Mouse (Mus musculus): ENCODE data around the gene Col2a1. TPM values are rescaled to one million over a fixed set of nuclear protein-coding genes. Genes with fewer than 3 reads are reported as not detected.

Col2a1 gene
- polyA plus RNA-seq, 1 experiment from 2014 or later: 885 TPM

DNA sequence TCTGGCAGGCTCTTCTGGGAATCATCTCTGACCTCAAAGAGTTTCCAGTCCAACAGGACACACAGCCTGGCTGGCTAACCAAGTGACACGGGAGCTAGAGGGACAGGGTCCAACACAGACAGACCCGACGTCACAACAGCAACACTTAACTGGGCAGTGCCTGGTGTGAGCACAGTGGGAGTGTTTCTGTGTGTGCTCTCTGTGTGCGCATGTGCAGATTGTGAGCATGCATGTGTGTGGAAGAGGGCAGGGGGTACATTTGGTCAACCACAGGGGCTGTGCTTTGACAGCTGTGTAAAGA, 51.7 kb downstream of the Col2a1 start:
- H3K9ac ChIP-seq: no peak overlapping the region
- H3K4me3 ChIP-seq: no peak overlapping the region
- 63% methylated on average over 4 of the region's 4 CpGs for WGBS
- peaks cover 32% of the 10 kb centered on the region for H3K4me1 ChIP-seq
- H3K27me3 ChIP-seq: peaks cover 2% of the 10 kb centered on the region; the same call in 1 of the 2 replicates
- H3K9me3 ChIP-seq: no peaks in the 10 kb centered on the region
- H3K4me2 ChIP-seq: no peak overlapping the region
- ATAC-seq (ENCODE audit: insufficient number of reproducible peaks, low FRiP score, low TSS enrichment, low read depth): no peak
- H3K36me3 ChIP-seq: no peaks in the 10 kb centered on the region
- no peak overlapping the region for H3K27ac ChIP-seq

DNA sequence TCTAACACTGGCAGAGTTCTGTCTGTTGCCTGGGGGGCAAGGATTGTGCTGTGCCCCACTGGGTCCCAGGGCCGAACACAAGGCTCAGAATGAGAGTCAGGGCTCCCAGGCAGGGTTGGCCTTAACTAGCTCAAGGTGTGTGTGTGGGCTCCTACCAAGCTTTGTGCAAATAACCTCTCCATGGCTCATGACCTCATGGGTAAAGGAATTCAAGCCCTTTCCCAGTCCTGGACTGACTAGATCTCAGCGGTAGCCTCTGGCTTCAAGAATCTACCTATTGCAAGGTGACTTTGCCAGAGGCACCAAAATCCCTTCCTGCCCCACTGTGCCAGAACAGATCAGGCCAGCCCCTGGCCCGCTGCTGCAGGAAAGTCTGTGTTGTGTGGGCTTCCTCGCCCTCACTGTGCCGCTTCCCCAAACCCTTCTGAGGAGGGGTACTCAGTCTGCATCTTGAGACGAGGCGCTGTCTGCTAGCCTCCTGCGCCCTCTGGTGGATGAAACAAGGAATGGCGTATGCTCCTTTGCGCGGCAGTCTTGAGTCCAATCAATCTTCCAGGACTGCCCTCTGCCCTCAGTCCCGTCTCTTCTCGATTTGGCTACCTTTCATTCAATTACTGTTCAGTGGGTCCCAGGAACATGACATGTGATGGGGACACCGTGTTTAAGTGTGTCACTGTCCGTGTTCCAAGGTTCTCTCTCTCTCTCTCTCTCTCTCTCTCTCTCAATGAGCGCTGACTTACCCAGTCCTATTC, 52.2 kb downstream of the Col2a1 start:
- Histone ChIP-seq H3K9ac (no peak overlapping the region), H3K27ac (no peak overlapping the region), H3K4me1 (peaks cover 32% of the 10 kb centered on the region), H3K27me3 (peaks cover 2% of the 10 kb centered on the region; the same call in 1 of the 2 replicates), H3K36me3 (no peaks in the 10 kb centered on the region), H3K4me3 (no peak overlapping the region), H3K4me2 (no peak overlapping the region), H3K9me3 (no peaks in the 10 kb centered on the region)
- ATAC-seq (ENCODE audit: insufficient number of reproducible peaks, low FRiP score, low TSS enrichment, low read depth): no peak; the same call in 1 of the 2 replicates
- WGBS: 14% methylated on average over 16 of the region's 16 CpGs

DNA sequence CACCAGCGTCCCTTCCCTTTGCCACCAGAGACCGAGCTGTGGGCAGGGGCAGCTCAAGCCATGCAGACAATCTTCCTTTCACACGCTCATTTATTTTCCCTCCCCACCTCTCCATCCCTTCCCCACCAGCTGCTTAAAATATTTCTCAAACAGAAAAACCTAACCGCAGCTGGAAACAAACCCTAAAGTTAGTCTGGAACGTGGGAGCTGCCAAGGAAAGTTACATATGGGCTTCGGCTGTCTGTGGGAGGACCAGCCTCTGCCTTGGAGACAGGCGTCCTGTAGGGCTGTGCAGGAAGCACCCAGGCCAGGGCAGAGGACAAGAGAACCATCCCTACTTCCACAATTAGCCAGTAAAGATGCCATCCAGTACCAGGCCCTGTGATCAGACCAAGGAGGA, 54.3 kb downstream of the Col2a1 start:
- Histone ChIP-seq H3K4me1 (peaks cover 22% of the 10 kb centered on the region), H3K4me3 (no peak overlapping the region), H3K27me3 (peaks cover 5% of the 10 kb centered on the region), H3K27ac (no peak overlapping the region), H3K4me2 (no peak overlapping the region), H3K36me3 (no peaks in the 10 kb centered on the region), H3K9ac (no peak overlapping the region), H3K9me3 (no peaks in the 10 kb centered on the region)
- ATAC-seq (ENCODE audit: insufficient number of reproducible peaks, low FRiP score, low TSS enrichment, low read depth): no peak
- WGBS: 46% methylated on average over 7 of the region's 7 CpGs

DNA sequence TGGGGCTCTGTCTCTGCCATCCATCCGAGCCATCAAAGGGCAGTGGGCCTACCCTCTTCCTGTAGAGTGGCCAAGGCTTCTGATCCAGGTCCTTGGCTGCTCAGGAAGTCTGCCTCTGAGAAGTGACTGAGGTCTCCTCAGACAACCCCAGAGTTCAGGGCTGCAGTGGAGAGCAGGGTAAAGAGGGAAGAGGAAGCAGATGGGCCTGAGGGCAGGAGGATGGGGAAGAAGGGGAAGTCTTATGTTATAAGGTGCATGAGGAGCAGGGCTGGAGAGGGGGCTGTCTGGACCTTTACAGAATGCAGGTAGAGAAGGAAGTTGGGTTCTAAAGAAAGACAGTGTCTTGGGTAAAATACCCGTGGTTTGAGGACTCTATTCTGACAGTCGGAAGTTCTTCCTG, 54.8 kb downstream of the Col2a1 start:
- H3K27me3 ChIP-seq: peaks cover 5% of the 10 kb centered on the region
- H3K9ac ChIP-seq: no peak overlapping the region
- H3K36me3 ChIP-seq: no peaks in the 10 kb centered on the region
- H3K4me3 ChIP-seq: no peak overlapping the region
- WGBS: 63% methylated on average over 3 of the region's 3 CpGs
- peaks cover 22% of the 10 kb centered on the region for H3K4me1 ChIP-seq
- ATAC-seq (ENCODE audit: insufficient number of reproducible peaks, low FRiP score, low TSS enrichment, low read depth): no peak
- no peaks in the 10 kb centered on the region for H3K9me3 ChIP-seq
- H3K4me2 ChIP-seq: no peak overlapping the region
- H3K27ac ChIP-seq: no peak overlapping the region

DNA sequence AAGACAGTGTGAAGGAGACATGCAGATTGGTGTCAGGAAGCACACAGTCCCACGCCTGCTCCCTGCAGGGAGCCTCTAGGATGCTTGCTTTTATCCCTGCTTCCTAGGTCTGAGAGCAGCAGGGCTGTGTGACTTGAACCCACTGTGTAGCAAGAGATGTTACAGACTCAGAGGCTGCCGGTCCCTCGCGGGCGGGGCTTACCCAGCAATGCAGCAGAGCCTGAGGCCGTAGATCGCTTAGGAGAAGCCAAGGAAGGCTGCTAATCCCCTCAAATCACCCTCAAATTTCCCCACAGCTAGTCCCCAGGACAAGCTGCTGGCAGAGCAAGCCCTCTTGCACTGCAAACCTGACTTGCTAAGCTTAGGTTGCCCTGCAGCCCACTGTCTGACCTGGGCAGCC, 55.8 kb downstream of the Col2a1 start:
- Histone ChIP-seq H3K9me3 (no peaks in the 10 kb centered on the region), H3K36me3 (no peaks in the 10 kb centered on the region), H3K4me2 (no peak overlapping the region), H3K27me3 (peaks cover 5% of the 10 kb centered on the region), H3K4me3 (no peak overlapping the region), H3K4me1 (peaks cover 22% of the 10 kb centered on the region), H3K27ac (no peak overlapping the region), H3K9ac (no peak overlapping the region)
- no peak for ATAC-seq (ENCODE audit: insufficient number of reproducible peaks, low FRiP score, low TSS enrichment, low read depth)
- WGBS: 36% methylated on average over 7 of the region's 7 CpGs

DNA sequence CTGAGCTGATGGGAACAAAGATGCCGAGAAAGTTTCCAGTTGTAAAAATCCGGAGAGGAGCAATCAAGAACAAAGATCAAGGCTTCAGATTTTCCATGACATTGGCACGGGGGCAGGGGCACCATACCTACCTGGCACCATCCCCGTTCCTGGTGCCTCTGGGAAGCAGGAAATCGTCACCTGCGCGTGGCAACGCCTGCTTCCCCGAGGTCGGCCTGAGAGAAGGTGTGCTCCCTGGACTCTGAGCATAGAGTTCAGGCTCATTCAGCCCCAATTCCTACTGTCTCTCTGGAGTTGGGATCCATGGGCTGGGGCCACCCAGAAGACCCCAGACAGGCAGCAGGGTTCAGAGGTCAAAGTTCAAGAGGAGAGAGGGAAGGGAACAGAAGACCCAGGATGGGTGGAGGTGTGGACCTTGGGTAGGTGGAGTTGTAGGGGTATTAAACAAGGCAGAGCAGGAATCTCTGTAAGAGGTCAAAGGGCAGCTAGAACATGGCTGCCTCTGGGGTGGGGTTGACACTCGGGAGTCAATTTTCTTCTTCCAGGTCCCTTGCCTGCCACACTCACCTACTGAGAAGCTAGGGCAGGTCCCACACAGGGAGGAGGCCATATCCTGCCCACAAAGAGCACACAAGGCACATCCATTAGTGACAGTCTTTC, 58.7 kb downstream of the Col2a1 start:
- no peak for ATAC-seq (ENCODE audit: insufficient number of reproducible peaks, low FRiP score, low TSS enrichment, low read depth)
- WGBS: 67% methylated on average over 11 of the region's 11 CpGs
- Histone ChIP-seq H3K9ac (no peak overlapping the region), H3K9me3 (no peaks in the 10 kb centered on the region), H3K4me2 (no peak overlapping the region), H3K27ac (no peak overlapping the region), H3K4me3 (no peak overlapping the region), H3K4me1 (peaks cover 15% of the 10 kb centered on the region), H3K27me3 (peaks cover 5% of the 10 kb centered on the region), H3K36me3 (no peaks in the 10 kb centered on the region)

DNA sequence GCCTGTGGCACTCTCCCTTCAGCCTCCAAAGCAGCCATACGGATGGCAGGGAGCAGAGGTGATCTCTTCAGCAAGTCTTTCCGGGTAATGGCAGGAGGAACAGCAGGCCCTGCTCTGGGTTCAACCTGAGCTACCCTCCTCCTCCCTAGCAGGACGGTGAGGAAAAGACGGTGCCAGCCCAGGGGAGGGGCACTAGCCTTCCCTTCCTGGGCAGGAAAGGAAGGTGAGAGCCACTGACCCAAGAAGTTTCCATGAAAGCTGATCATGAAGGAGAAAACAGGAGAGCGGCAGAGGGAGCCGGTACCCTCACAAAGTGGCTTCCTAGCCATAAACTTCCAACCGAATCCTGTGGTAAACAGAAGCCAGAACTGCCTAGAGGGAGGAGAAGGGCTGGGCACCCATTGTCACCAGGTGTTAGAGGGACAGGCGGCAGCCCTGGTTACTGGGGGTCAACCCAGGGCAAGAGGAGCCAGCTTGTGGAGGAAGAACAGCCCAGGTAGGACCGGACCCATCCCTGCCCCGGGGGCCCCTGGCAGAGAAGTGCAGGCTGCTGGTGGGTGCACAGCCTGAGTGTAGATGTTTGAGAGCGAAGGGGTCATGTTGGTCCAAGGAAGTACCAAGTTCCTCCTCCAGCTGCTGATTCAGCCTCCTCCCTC, 59.4 kb downstream of the Col2a1 start:
- 0 out of 2 replicates have a peak, but pooled peaks have one; percentile 30 for ATAC-seq (ENCODE audit: insufficient number of reproducible peaks, low FRiP score, low TSS enrichment, low read depth)
- WGBS: 58% methylated on average over 11 of the region's 11 CpGs
- H3K27ac ChIP-seq: no peak overlapping the region

DNA sequence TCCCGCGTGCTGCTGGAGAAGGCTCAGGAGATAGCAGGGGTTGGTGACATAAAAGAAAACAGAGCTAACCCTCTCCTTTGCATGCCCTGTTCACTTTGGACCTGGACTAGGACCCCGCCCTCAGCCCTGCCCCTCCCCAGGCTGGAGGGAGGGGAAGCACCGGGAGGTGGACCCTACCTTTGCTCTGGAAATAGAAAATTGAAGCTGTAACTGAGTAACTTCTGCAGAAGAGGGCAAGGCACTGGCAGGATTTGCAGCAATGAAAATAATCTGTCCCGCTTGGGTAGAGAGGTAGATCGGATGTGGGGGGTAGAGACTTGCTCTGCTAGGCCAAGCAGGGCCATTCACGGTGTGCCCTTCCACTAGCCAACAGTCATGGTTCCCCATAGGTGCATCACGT, 61.1 kb downstream of the Col2a1 start:
- Histone ChIP-seq H3K9me3 (no peaks in the 10 kb centered on the region), H3K4me1 (no peaks in the 10 kb centered on the region), H3K9ac (no peak overlapping the region), H3K4me3 (no peak overlapping the region), H3K36me3 (no peaks in the 10 kb centered on the region), H3K27ac (no peak overlapping the region), H3K4me2 (no peak overlapping the region), H3K27me3 (peaks cover 3% of the 10 kb centered on the region; the same call in 1 of the 2 replicates)
- 89% methylated on average over 8 of the region's 8 CpGs for WGBS
- ATAC-seq (ENCODE audit: insufficient number of reproducible peaks, low FRiP score, low TSS enrichment, low read depth): no peak

More for the DNA sequence above, 59.4 kb downstream of the Col2a1 start:
- H3K4me1 ChIP-seq: peaks cover 11% of the 10 kb centered on the region
- no peak overlapping the region for H3K4me3 ChIP-seq
- no peaks in the 10 kb centered on the region for H3K9me3 ChIP-seq
- H3K27me3 ChIP-seq: peaks cover 5% of the 10 kb centered on the region
- H3K9ac ChIP-seq: no peak overlapping the region
- H3K36me3 ChIP-seq: no peaks in the 10 kb centered on the region
- H3K4me2 ChIP-seq: no peak overlapping the region

DNA sequence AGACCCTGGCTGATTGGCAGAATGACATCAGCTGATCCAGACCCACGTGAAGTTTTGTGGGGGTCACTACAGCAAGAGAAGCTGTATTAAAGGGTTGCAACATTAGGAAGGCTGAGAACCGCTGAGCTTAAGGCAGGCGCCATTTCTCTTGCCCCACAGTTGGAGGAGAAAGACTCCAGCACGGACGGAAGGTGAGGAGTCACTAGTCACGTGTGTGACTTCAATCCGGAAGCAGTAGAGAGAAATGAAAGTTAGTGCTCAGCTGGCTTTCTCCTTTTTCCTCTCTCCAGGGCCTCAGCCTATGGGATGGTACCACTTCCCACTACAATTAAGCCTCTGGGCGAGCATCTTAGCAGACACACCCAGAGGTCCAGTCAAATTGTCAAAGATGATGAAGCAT, 62.0 kb downstream of the Col2a1 start:
- H3K4me2 ChIP-seq: no peak overlapping the region
- no peaks in the 10 kb centered on the region for H3K4me1 ChIP-seq
- no peak overlapping the region for H3K27ac ChIP-seq
- no peaks in the 10 kb centered on the region for H3K9me3 ChIP-seq
- H3K27me3 ChIP-seq: peaks cover 3% of the 10 kb centered on the region; the same call in 1 of the 2 replicates
- WGBS: 83% methylated on average over 8 of the region's 8 CpGs
- no peak for ATAC-seq (ENCODE audit: insufficient number of reproducible peaks, low FRiP score, low TSS enrichment, low read depth)
- no peaks in the 10 kb centered on the region for H3K36me3 ChIP-seq
- no peak overlapping the region for H3K9ac ChIP-seq
- no peak overlapping the region for H3K4me3 ChIP-seq

DNA sequence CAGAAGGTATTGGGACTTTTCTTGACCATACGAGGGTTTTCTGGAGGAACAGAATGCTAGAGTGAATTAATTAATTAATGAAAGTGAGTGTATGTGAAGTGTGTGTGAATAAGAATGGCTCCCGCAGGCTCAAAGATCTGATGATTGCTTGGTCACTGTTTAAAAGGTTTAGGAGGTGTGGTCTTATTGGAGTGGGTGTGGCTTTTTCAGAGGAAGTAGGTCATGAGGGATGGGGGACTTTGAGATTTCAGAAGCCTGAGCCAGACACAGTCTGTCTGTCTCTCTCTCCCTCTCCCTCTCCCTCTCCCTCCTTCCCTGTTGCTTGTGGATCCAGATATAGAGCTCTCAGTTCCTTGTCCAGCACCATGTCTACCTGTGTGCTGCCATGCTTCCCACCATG, 63.2 kb downstream of the Col2a1 start:
- H3K4me2 ChIP-seq: no peak overlapping the region
- WGBS: 94% methylated on average over 2 of the region's 2 CpGs
- H3K27me3 ChIP-seq: peaks cover 3% of the 10 kb centered on the region; the same call in 1 of the 2 replicates
- H3K4me1 ChIP-seq: no peaks in the 10 kb centered on the region
- no peak overlapping the region for H3K27ac ChIP-seq
- ATAC-seq (ENCODE audit: insufficient number of reproducible peaks, low FRiP score, low TSS enrichment, low read depth): no peak
- H3K9ac ChIP-seq: no peak overlapping the region
- H3K4me3 ChIP-seq: no peak overlapping the region
- no peaks in the 10 kb centered on the region for H3K9me3 ChIP-seq
- no peaks in the 10 kb centered on the region for H3K36me3 ChIP-seq

DNA sequence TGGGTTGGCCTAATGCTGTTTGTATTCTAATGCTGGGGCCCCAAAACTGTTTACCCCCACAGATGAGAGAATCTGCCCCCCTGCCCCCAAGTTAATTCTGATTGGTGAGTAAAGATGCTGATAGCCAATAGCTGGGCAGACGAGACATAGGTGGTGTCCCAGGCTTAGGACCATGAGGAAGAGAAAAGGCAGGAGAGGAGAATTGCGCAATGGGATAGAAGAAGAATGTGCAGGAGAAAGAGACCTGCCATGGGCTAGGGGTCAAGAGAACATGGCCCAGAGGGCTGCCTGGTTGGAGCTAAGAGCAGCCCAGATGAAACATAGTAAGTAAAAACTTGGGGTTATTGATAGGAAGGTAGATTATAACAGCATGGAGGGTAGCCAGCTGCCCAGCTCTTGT, 64.4 kb downstream of the Col2a1 start:
- no peak overlapping the region for H3K9ac ChIP-seq
- H3K4me2 ChIP-seq: no peak overlapping the region
- no peak overlapping the region for H3K4me3 ChIP-seq
- 87% methylated on average over 2 of the region's 2 CpGs for WGBS
- H3K27ac ChIP-seq: no peak overlapping the region
- H3K4me1 ChIP-seq: no peaks in the 10 kb centered on the region
- no peak for ATAC-seq (ENCODE audit: insufficient number of reproducible peaks, low FRiP score, low TSS enrichment, low read depth)
- no peaks in the 10 kb centered on the region for H3K36me3 ChIP-seq
- H3K27me3 ChIP-seq: no peaks in the 10 kb centered on the region
- no peaks in the 10 kb centered on the region for H3K9me3 ChIP-seq

DNA sequence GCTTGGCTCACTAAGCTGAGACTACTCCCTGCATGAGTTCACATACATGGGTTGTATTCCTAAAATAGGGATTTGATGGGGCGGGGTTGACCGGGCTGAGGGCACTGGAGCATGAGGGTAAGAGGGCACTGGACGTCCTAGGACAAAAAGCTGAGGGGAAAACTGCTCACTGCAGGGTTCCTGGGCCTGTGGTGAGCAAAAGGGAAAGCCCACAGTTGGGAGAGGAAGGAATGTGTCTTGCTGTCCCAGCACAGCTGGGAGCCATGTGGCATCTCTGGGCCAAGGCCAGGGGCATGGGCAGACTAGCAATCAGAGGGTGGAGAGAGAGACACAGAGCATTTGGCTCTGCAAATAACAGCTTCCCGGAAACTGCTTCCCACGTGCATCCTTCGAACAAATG, 65.9 kb downstream of the Col2a1 start:
- Histone ChIP-seq H3K4me1 (no peaks in the 10 kb centered on the region), H3K27ac (no peak overlapping the region), H3K9ac (no peak overlapping the region), H3K4me3 (no peak overlapping the region), H3K9me3 (no peaks in the 10 kb centered on the region), H3K27me3 (no peaks in the 10 kb centered on the region), H3K4me2 (no peak overlapping the region), H3K36me3 (no peaks in the 10 kb centered on the region)
- 65% methylated on average over 6 of the region's 6 CpGs for WGBS
- ATAC-seq (ENCODE audit: insufficient number of reproducible peaks, low FRiP score, low TSS enrichment, low read depth): no peak; the same call in 1 of the 2 replicates

Measured in limb, embryonic 15.5 days (tissue).